Mouse (Mus musculus): ENCODE measurements at regions not wholly inside any gene's neighbourhood (a gene's known extent, or its start where the extent isn't known, plus 50 kb on each side); places are given as distances from the start of the nearest gene placed in this dataset.
A peak's percentile ranks its signal among the peaks of the same experiment; 100 is the strongest.

DNA sequence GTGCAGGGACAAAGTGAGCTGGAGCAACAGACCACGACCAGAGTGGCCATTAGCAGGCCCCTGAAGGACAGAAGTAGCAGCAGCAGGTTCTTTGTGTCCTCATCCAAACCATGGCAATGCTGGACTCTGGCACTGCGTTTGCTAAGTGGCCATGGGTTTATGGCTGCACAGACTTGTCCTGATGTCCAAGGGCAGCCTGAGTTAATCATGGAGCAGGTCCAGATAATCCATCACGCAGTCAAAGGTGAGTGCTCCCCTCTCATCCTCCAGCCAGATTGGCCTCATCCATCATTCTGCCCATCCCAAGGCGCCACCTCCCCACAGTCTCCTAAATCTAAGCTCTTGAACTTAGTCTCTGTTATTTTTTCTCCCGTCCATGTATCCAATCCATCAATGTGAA, 186.4 kb downstream of the Fam198b start:
- ATAC-seq (ENCODE audit: insufficient read depth) (no peak), DNase-seq (ENCODE audit: low read depth in 3 of 3, low spot score in 3 of 3) (no peak)
- Histone ChIP-seq H3K9me3 (ENCODE audit: control insufficient read depth, low read length) (no peaks in the 10 kb centered on the region), H3K9ac (replicated peaks) (no peak overlapping the region), H3K27me3 (ENCODE audit: control insufficient read depth, insufficient read depth, low read length) (no peaks in the 10 kb centered on the region), H3K4me1 (replicated peaks; ENCODE audit: control insufficient read depth in 2 of 2, insufficient read depth in 2 of 2, low read length in 1 of 2) (no peaks in the 10 kb centered on the region), H3K36me3 (replicated peaks; ENCODE audit: control insufficient read depth, insufficient read depth, low read depth) (no peaks in the 10 kb centered on the region), H3K27ac (no peak overlapping the region), H3K4me3 (ENCODE audit: insufficient read depth in 1 of 2, low read depth in 2 of 2, low read length in 2 of 2) (no peak overlapping the region), H3K4me2 (ENCODE audit: low read depth) (no peak overlapping the region)
- WGBS (ENCODE audit: insufficient replicate concordance): 54% methylated on average over 5 of the region's 5 CpGs
- TF ChIP-seq CTCF (IDR thresholded peaks at IDR 0.05; ENCODE audit: low read depth) (no peak), EP300 (IDR thresholded peaks at IDR 0.05; ENCODE audit: low read depth) (no peak)

DNA sequence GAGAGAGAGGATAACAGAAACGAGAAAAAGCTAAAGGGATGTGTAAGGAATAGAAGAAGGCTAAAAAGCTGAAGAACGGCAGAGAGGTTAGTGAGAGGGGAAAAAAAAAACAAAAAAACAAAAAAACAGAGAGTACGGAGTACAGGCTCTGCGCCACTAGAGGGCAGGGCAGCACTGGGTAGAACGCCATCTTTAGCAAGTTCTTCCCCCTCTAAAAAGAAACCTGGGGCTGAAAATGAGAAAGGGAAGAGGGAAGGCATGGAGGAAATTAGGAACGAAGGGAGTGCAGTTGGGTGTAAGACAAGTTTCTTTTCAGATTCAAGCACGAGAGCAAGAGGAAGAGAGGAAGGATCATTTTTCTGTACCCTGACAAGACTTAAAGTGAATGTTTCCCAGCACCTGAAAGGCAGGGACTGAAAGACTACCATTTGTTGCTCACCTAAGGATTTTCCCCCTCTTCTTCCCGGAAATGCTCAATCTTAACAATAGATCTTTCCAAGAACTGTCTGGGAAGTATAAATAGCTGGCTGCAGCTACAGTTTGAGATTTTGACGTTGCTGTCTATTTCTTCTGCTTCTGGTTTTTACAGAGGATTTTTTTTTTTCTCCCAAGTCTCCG, 195.6 kb downstream of the Fam198b start:
- H3K4me2 ChIP-seq (ENCODE audit: low read depth): no peak overlapping the region
- TF ChIP-seq CTCF (IDR thresholded peaks at IDR 0.05; ENCODE audit: low read depth) (peak; percentile 69), EP300 (IDR thresholded peaks at IDR 0.05; ENCODE audit: low read depth) (no peak)
- peak in 1 of 3 experiments; percentile 9 for DNase-seq (ENCODE audit: low read depth in 3 of 3, low spot score in 3 of 3)
- no peaks in the 10 kb centered on the region for H3K9me3 ChIP-seq (ENCODE audit: control insufficient read depth, low read length)
- H3K36me3 ChIP-seq (replicated peaks; ENCODE audit: control insufficient read depth, insufficient read depth, low read depth): no peaks in the 10 kb centered on the region
- no peak overlapping the region for H3K4me3 ChIP-seq (ENCODE audit: insufficient read depth in 1 of 2, low read depth in 2 of 2, low read length in 2 of 2)
- no peaks in the 10 kb centered on the region for H3K4me1 ChIP-seq (replicated peaks; ENCODE audit: control insufficient read depth in 2 of 2, insufficient read depth in 2 of 2, low read length in 1 of 2)
- 15% methylated on average over 10 of the region's 10 CpGs for WGBS (ENCODE audit: insufficient replicate concordance)
- H3K27me3 ChIP-seq (ENCODE audit: control insufficient read depth, insufficient read depth, low read length): no peaks in the 10 kb centered on the region
- H3K9ac ChIP-seq (replicated peaks): no peak overlapping the region
- no peak overlapping the region for H3K27ac ChIP-seq
- no peak for ATAC-seq (ENCODE audit: insufficient read depth)

DNA sequence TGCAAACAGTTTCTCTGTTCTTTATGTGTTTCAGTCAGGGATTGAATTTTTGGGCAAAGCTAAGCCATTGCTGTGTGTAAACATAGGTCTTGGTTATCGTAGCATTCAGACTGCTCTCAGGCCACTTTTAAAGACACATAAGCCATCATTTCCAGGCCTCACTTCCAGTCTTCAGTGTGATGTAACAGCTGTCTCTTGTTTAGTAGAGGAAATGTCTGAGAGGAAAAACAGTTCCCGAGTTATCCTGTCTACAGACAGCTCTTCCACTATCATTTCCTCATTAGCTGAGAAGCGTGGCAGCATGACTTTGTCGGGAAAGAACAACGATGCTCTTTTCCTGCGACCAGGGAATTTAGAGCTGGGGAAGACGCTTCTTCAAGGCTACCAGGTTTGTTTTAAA, 196.9 kb downstream of the Fam198b start:
- Histone ChIP-seq H3K27ac (no peak overlapping the region), H3K4me2 (ENCODE audit: low read depth) (no peak overlapping the region), H3K36me3 (replicated peaks; ENCODE audit: control insufficient read depth, insufficient read depth, low read depth) (no peaks in the 10 kb centered on the region), H3K4me1 (replicated peaks; ENCODE audit: control insufficient read depth in 2 of 2, insufficient read depth in 2 of 2, low read length in 1 of 2) (no peaks in the 10 kb centered on the region), H3K4me3 (ENCODE audit: insufficient read depth in 1 of 2, low read depth in 2 of 2, low read length in 2 of 2) (no peak overlapping the region), H3K27me3 (ENCODE audit: control insufficient read depth, insufficient read depth, low read length) (no peaks in the 10 kb centered on the region), H3K9me3 (ENCODE audit: control insufficient read depth, low read length) (no peaks in the 10 kb centered on the region), H3K9ac (replicated peaks) (no peak overlapping the region)
- DNase-seq (ENCODE audit: low read depth in 3 of 3, low spot score in 3 of 3) (no peak), ATAC-seq (ENCODE audit: insufficient read depth) (no peak)
- no peak for TF ChIP-seq EP300 (IDR thresholded peaks at IDR 0.05; ENCODE audit: low read depth)
- WGBS (ENCODE audit: insufficient replicate concordance): 39% methylated on average over 7 of the region's 7 CpGs

DNA sequence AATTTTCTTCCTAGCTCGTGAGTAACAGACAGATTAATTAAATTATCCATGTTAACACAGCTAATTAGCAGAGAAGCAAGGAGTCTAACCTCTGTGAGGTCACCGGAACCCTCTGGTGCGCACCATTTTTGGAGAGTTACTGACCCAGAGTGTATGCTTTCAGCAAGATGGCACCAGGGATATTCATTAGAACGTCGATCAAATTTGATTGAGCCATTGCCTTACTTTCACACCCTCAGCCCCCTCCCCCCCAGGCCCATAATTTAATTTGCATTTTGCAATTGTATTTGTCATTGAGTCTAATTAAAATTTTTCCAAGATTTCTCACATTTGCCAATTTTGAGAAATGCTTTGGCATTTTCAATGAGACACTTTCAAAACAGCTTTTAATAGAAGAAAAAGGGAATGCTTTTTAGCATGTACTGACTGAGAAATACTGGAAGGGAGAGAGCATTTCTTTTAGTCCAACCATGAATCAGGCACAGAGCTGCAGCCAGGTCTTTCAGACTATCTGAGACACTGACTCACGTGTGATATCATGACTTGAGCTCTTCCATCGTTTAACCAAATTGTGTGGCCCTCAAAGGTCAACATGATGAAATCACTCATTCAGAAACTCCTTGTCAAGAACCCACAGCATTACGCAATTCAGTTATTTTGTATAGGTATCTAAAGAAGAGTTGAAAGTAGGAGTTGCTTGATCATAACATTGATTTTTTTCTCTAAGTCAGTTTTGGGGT, 198.6 kb downstream of the Fam198b start:
- Histone ChIP-seq H3K4me3 (ENCODE audit: insufficient read depth in 1 of 2, low read depth in 2 of 2, low read length in 2 of 2) (no peak overlapping the region), H3K4me2 (ENCODE audit: low read depth) (no peak overlapping the region), H3K9me3 (ENCODE audit: control insufficient read depth, low read length) (no peaks in the 10 kb centered on the region), H3K27me3 (ENCODE audit: control insufficient read depth, insufficient read depth, low read length) (no peaks in the 10 kb centered on the region), H3K9ac (replicated peaks) (no peak overlapping the region), H3K36me3 (replicated peaks; ENCODE audit: control insufficient read depth, insufficient read depth, low read depth) (no peaks in the 10 kb centered on the region), H3K4me1 (replicated peaks; ENCODE audit: control insufficient read depth in 2 of 2, insufficient read depth in 2 of 2, low read length in 1 of 2) (no peaks in the 10 kb centered on the region), H3K27ac (no peak overlapping the region)
- ATAC-seq (ENCODE audit: insufficient read depth): no peak
- whole genome bisulfite sequencing (ENCODE audit: insufficient replicate concordance): 55% methylated on average over 8 of the region's 8 CpGs
- DNase-seq (ENCODE audit: low read depth in 3 of 3, low spot score in 3 of 3): peak in 1 of 3 experiments; percentile 2
- TF ChIP-seq EP300 (IDR thresholded peaks at IDR 0.05; ENCODE audit: low read depth) (no peak), CTCF (IDR thresholded peaks at IDR 0.05; ENCODE audit: low read depth) (no peak)

DNA sequence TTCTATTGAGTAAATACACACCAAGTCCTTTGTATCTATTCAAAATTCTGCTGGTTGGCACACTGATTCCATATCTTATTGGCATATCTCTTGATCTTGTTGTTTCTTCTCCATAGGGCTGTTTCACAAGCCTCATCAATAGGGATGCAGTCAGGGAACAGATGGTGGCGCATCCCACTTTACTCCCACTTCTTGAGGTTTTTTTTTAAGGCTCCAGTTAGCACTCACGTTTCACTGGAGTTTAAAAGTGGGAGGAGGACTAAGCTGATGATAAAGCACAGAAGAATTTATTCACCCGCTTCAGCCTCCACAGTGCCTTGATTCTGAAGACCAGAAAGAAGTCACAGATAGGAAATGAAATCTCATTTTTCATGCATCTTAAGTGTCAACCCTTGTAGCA, 199.8 kb downstream of the Fam198b start:
- no peak for TF ChIP-seq EP300 (IDR thresholded peaks at IDR 0.05; ENCODE audit: low read depth)
- no peak for TF ChIP-seq CTCF (IDR thresholded peaks at IDR 0.05; ENCODE audit: low read depth)
- H3K36me3 ChIP-seq (replicated peaks; ENCODE audit: control insufficient read depth, insufficient read depth, low read depth): no peaks in the 10 kb centered on the region
- no peaks in the 10 kb centered on the region for H3K9me3 ChIP-seq (ENCODE audit: control insufficient read depth, low read length)
- H3K9ac ChIP-seq (replicated peaks): no peak overlapping the region
- H3K27me3 ChIP-seq (ENCODE audit: control insufficient read depth, insufficient read depth, low read length): no peaks in the 10 kb centered on the region
- WGBS (ENCODE audit: insufficient replicate concordance): 55% methylated on average over 3 of the region's 3 CpGs
- no peak overlapping the region for H3K4me3 ChIP-seq (ENCODE audit: insufficient read depth in 1 of 2, low read depth in 2 of 2, low read length in 2 of 2)
- DNase-seq (ENCODE audit: low read depth in 3 of 3, low spot score in 3 of 3): no peak
- no peak overlapping the region for H3K27ac ChIP-seq
- H3K4me1 ChIP-seq (replicated peaks; ENCODE audit: control insufficient read depth in 2 of 2, insufficient read depth in 2 of 2, low read length in 1 of 2): no peaks in the 10 kb centered on the region
- no peak for ATAC-seq (ENCODE audit: insufficient read depth)
- H3K4me2 ChIP-seq (ENCODE audit: low read depth): no peak overlapping the region

Measured in liver, embryonic 14.5 days (tissue).